Mouse (Mus musculus) lung, adult 18-20 months (tissue): ENCODE measurements around the gene Pfkfb1.
A peak's percentile ranks its signal among the peaks of the same experiment; 100 is the strongest.

Source experiments
- DNase-seq, 2 experiments: peaks; one replicate each; pipeline ENCODE4 v3.0.0; 2022; ENCODE audit warnings: mixed read lengths in 2 of 2

Gene Pfkfb1

GRCm38 (mm10) chrX:150588023-150588764 lies at the start of gene Pfkfb1:
Pfkfb1 (plus strand) TSS chrX:150588229.
- peak; percentile 82 to 89 for DNase-seq

- no peak for DNase-seq
Observed at GRCm38 (mm10) chrX:150540111-150540510, 47.9 kb upstream of the Pfkfb1 start.

- DNase-seq: no peak
Observed at GRCm38 (mm10) chrX:150541684-150542083, 46.3 kb upstream of the Pfkfb1 start.

GRCm38 (mm10) chrX:150547239-150547638 lies 40.8 kb upstream of the Pfkfb1 start, which contains the start of gene Alas2:
Alas2 (plus strand) TSS chrX:150547375.
- DNase-seq: no peak

GRCm38 (mm10) chrX:150549639-150550038 lies 38.4 kb upstream of the Pfkfb1 start:
- DNase-seq: no peak

- no peak for DNase-seq
Observed at GRCm38 (mm10) chrX:150551986-150552385, 36.0 kb upstream of the Pfkfb1 start.

GRCm38 (mm10) chrX:150554032-150554431 lies 34.0 kb upstream of the Pfkfb1 start:
- DNase-seq: no peak

- no peak for DNase-seq
Observed at GRCm38 (mm10) chrX:150564644-150565357, 23.2 kb upstream of the Pfkfb1 start.

- DNase-seq: no peak
Observed at GRCm38 (mm10) chrX:150581921-150582320, 6.1 kb upstream of the Pfkfb1 start.

GRCm38 (mm10) chrX:150585116-150585515 lies 2.9 kb upstream of the Pfkfb1 start:
- no peak for DNase-seq

GRCm38 (mm10) chrX:150589696-150590095 lies 1.7 kb downstream of the Pfkfb1 start, which contains the start of gene Apex2:
Apex2 (minus strand) TSS chrX:150589868.
- DNase-seq: no peak

GRCm38 (mm10) chrX:150593266-150594035 lies 5.4 kb downstream of the Pfkfb1 start:
- DNase-seq: no peak

- DNase-seq: no peak
Observed at GRCm38 (mm10) chrX:150594176-150594575, 6.1 kb downstream of the Pfkfb1 start.

- no peak for DNase-seq
Observed at GRCm38 (mm10) chrX:150595016-150595760, 7.2 kb downstream of the Pfkfb1 start.

- no peak for DNase-seq
Observed at GRCm38 (mm10) chrX:150598882-150599281, 10.9 kb downstream of the Pfkfb1 start.

- no peak for DNase-seq
Observed at GRCm38 (mm10) chrX:150636421-150636820, 48.4 kb downstream of the Pfkfb1 start.

- DNase-seq: no peak
Observed at GRCm38 (mm10) chrX:150656122-150656907, 68.3 kb downstream of the Pfkfb1 start.

GRCm38 (mm10) chrX:150656908-150657796 lies 69.1 kb downstream of the Pfkfb1 start, which contains the start of gene Tro:
Tro (minus strand) TSS chrX:150657583.
- no peak for DNase-seq

GRCm38 (mm10) chrX:150657797-150658118 lies 69.7 kb downstream of the Pfkfb1 start:
- DNase-seq: no peak

GRCm38 (mm10) chrX:150662809-150663208 lies 74.8 kb downstream of the Pfkfb1 start:
- DNase-seq: no peak

GRCm38 (mm10) chrX:150677505-150677904 lies 89.5 kb downstream of the Pfkfb1 start:
- DNase-seq: no peak
